Mouse (Mus musculus) c-Kit-negative CD71-positive TER-119-positive erythroid progenitor cells, embryonic 14.5 days (primary cell): Measurements from ENCODE around the gene Pde9a.

Experiments
- DNase-seq: peaks from one replicate; pipeline ENCODE4 v3.0.0-alpha.2; 2013; ENCODE audit warnings: low read depth, low spot score

The Pde9a gene

GRCm38 (mm10) chr17:31511792-31512495 lies 125.9 kb downstream of the Pde9a start:
- peak; percentile 69 for DNase-seq

- DNase-seq, result no peak
Measured at GRCm38 (mm10) chr17:31512593-31512992, 126.6 kb downstream of the Pde9a start.

- DNase-seq, result no peak
Measured at GRCm38 (mm10) chr17:31514696-31515095, 128.7 kb downstream of the Pde9a start.

- DNase-seq, result no peak
Measured at GRCm38 (mm10) chr17:31519344-31519945, 133.4 kb downstream of the Pde9a start.

- DNase-seq, result peak; percentile 99
Measured at GRCm38 (mm10) chr17:31519946-31520838, 134.2 kb downstream of the Pde9a start, which contains the start of the genes Wdr4 and Ndufv3. TSS of gene Wdr4 (minus strand) at chr17:31519980. TSS of gene Ndufv3 (plus strand) at chr17:31520115.

GRCm38 (mm10) chr17:31520895-31521294 lies 134.9 kb downstream of the Pde9a start:
- DNase-seq, result no peak

- no peak for DNase-seq
Measured at GRCm38 (mm10) chr17:31521948-31522347, 135.9 kb downstream of the Pde9a start.

- DNase-seq, result no peak
Measured at GRCm38 (mm10) chr17:31525114-31525513, 139.1 kb downstream of the Pde9a start.

- DNase-seq, result no peak
Measured at GRCm38 (mm10) chr17:31525816-31526215, 139.8 kb downstream of the Pde9a start.
